Mouse (Mus musculus) mouse trophoblast stem cell (cell line): ENCODE results near the gene Pla1a.

Experiments
- in situ Hi-C, 2 experiments: fragments of 300-500 bp; cut with MseI, MboI; formaldehyde crosslinking; loops; 2 replicates in 1 of 2; 3 replicates in 1 of 2; pipeline ENCODE4 v1.15.1; 2025

Gene Pla1a

DNA sequence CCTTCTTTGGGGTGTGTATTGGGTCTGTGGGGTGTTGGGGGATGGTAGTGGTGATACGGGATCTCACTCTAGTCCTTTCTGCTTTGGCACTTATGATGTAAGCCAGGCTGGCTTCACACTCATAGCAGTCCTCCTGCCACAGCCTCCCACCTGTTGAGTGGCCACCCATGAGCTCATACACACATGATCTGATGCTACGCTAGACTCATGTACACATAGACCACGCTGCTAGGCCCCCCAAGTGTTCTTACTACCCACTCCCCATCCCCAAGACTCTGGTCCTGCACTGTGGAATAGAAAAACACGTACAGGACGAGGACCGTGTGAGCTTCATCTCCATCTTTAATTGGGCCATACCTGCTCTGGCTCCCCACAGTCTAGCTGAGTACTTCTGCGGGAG lies 63.9 kb downstream of the Pla1a start:
- in situ Hi-C loops: no loop called here

DNA sequence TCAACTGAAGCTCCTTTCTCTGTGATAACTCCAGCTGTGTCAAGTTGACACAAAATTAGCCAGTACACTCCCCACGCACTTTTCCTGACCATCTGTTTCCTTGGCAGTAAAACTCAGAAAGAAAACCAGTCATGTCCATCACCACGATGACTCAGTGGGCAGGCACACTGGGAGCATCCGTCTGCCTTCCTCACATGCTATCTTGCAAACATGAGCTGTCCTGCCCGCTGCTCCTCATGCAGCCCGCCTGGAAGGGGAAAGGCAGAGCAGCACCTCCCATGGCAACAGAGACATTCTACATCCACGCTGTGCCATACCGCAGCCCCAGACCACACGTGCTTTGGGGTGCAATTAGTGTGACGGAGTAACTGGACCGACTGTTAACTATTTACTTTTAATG lies 64.6 kb downstream of the Pla1a start:
- in situ Hi-C loops: no loop called here

DNA sequence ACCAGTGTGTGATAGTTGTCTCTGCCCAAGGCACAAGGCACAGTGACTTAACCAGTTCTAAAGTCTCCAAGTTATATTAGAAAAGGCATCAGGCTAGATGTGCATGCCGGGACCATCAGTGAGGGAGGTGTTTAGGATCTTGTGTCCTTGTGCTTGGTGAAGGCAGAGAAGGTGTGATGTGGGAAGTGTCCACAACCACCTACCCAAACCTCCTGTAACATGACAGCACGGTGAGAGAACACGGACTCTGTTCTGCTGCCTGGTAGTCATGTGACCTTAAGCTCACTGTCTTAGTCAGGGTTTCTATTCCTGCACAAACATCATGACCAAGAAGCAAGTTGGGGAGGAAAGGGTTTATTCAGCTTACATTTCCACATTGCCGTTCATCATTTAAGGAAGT lies 66.7 kb downstream of the Pla1a start:
- in situ Hi-C loops: no loop called here

DNA sequence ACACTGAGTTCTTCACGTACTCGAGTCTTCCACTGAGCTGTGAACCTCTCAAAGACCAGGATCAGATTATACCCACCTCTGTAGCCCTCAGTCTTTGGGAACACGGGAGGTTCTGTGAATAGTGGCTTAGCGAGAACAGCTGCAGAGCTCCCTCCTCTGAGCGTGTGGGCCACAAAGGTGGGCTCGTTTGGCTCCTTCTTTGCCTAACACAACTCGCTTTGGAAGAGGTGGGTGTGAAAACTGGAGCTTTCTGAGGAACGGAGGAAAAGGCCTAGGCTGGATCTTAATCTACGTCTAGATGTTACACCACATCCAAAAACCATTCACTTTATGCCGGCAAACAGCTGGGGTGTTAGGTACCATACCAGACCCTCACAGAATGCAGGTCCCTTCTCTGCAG lies 67.6 kb downstream of the Pla1a start:
- in situ Hi-C loops: no loop called here

DNA sequence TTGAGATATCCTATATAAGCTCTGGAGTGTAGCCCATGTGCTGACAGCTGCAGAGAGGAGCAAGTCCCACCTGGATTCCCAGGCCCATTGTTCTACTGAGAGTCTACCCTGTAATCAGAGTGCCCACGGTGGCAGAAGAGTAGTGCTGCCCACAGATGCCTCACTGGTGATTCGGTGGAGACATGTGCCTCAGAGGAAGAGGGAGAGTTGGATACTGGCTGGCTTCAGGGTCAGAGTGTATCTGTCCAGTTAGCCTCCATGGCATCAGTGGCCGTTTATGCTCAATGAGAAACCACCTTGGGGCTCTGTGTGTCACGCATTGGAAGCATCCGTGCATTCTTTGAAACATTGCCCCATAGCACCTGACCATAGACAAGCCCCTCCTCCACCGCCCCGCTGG lies 69.3 kb downstream of the Pla1a start:
- in situ Hi-C loops: no loop called here

DNA sequence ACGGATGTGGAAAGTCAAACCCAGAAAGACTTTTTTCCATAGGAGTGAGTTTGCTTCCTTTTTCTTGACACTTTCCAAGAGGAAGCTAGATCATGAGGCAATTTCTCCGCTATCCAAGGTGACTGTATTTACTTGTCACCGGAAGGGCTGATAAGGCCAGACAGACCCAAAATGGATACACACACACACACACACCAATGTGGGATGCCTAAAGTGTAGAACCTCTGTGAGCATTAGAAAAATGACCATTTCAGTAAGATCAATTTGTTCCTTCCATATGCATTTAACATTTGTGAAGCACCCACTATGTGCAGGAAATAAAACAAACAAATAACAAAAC lies 69.7 kb downstream of the Pla1a start:
- in situ Hi-C loops: no loop called here

DNA sequence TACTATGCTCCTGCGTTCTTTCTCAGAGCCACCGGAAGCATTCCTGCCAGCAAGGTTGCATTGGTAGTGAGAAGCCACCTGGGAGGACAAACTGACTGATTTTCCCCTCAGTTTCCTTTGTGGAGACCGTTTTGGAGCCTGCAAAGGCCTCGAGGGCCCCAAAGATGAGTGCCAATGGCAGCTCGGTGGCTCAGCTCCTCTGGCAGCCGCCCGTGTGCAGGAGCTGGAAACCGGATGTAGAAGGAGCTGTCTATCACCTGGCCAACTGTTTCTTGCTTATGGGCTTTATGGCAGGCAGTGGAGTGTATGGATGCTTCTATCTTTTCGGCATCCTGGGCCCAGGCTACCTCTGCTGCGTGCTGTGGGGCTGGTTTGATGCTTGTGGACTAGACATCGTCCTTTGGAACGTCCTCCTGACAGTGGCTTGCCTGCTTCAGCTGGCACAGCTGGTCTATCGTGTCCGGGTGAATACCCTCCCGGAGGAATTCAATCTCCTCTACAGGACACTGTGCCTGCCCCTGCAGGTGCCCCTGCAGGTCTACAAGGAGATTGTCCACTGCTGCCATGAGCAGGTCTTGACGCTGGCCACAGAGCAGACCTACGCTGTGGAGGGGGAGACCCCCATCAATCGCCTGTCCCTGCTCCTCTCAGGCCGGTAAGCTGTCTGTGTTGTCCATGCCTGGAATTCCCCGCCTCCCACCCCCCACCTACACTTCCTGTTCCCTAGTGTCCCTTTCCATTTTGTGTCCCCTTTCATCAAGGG lies 70.3 kb downstream of the Pla1a start:
- in situ Hi-C loops: no loop called here

DNA sequence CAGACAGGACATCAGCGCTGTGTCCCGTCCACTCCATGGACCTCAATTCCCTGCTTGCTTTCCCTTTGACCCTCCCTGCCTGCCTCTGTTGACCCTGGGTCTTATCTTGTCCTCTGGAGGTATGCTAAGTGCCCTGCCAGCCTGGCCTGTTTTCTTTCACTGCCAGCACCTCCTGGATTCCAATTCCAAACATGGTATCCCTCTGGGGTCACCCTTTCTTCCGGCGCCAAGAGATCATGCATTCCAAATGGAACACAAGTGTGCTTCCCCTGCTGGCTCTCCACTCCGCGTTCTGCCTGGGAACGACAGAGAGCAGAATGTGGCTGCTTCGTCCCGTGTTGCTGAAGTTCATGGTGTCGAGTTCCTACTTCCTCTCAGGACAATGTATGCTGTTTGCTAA lies 71.0 kb downstream of the Pla1a start, which contains the start of gene Popdc2:
Popdc2 (plus strand) TSS at position 277 of the 400 bp plus-strand sequence.
- in situ Hi-C loops: no loop called here

DNA sequence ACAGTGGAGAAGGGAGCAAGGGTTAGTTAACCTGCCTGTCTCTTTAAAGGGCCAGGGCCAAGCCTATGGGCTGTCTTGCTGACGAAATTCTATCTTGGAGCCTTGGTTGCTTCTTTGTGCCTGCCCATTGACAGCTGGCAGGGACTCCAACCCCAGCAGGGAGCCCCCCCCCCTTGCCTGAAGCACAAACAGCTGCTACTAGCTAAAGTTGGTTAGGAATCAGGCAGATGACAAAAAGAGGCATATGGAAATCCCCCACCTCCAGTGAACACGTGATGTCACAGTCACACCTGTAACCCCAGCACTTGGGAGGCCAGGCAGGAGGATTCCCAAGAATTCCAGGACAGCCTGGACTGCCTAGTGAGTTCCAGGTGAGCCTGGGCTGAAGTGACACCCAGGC lies 72.6 kb downstream of the Pla1a start:
- in situ Hi-C loops: no loop called here

DNA sequence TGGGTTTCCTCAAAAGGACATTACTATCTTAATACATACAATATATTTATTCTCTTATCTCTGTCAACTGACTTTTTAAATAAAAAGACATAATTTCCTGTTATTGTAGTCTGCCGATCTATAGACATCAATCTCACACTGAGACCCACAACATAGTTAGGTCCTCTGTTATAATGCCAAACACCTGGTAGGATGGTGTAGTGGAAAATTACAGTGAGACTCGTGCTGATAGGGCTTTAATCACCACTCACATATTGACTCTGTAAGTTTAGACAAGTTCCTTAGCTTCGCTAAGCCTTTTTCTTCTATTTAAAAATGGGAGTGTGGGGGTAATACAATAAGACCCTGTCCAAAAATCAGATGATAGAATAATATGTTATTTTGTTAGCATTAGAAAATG lies 73.1 kb downstream of the Pla1a start:
- in situ Hi-C loops: no loop called here

DNA sequence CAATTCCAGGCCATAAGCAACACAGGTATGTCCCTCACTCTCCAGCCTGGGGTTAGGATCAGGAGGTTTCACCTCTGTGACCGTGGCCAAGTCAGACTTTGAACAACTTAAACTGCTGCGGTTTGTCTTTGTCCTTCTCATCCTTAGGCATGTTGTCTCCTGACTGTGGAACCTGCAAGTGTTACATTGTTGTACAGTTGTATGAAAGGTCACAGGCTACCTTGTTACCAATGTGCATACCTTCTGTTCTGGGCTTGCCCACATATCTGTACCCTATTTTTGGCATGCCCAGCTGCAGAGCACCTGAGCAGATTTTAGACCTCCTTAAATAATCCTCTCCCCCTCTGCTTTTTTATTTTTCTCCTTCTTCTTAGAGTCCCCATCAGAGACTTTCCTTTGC lies 73.7 kb downstream of the Pla1a start:
- in situ Hi-C loops: no loop called here

DNA sequence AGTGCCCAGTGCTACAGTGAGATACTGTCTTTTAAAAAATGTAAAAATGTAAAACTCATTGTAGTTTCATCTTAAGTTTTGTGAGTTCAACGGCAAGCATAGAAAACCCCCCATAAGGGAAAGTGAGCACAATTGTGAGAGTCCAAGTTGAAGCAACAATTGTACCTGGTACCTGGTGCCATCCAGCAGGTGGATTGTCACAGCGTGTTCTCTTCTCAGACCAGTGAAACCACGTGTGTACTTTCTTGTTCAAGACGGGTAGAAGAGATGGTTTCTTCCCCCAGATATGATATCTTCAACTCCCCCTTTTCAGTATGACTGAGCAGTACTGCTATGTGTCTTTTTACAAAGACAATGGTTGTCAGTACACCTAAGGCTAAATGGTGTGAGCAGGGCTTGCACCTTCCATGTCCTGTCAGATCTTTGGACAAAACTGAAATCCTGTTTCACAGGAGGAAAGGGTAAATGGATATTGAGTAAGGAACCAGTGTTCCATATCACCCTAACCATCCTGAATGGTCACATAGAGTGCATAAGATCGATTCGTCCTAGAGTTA lies 74.6 kb downstream of the Pla1a start:
- in situ Hi-C loops: no loop called here

DNA sequence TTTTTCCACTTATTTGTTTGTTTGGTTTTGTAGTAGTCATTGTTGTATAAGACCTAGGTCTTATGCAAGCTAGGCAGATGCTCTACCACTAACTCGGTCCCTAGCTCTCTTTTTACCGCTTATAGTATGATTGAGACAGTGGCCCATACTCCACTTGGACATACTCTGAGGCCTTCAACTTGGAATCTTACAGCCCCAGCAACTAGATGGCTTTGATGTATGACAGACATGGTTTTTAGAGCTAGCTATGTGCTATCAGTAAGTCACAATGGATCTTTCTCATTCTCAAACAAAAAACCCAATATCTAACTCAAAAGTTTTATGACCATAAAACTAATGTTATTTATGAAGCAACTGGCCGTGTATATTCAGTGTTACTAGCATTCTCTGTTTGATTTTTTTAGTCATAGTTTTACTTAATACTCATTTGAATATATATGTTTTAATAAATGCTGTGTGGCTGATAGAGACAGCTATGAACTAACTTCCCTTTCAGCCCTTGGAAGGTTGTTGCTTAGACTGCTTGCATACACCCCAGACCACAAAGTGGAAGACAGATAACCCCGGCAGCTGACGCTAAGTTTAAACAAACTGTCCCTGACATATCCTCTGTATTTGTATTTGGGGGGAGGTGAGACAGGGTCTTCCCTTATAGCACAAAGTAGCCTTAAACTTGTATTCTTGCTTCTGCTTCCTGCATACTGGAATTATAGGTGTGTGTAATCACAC lies 78.6 kb downstream of the Pla1a start:
- in situ Hi-C loops: no loop called here

DNA sequence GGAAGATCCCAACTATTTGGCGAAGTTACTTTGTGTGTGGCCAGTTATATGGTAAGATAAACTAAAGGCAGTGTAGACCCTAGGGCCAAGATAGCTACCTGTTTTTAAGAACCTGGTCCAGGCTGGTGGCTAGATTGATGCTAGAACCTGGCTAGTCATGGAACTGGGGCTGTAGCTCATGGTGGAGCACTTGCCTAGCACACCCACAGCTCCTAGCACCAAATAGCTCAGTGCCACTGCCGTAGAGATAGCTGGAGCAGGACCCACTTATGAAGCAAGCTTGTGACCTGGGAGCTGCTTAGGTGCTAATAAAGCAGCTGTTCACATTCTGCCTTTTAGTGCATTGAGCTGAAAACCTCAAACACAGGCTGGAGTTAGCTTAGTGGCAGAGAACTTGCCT lies 79.3 kb downstream of the Pla1a start:
- in situ Hi-C loops: no loop called here

DNA sequence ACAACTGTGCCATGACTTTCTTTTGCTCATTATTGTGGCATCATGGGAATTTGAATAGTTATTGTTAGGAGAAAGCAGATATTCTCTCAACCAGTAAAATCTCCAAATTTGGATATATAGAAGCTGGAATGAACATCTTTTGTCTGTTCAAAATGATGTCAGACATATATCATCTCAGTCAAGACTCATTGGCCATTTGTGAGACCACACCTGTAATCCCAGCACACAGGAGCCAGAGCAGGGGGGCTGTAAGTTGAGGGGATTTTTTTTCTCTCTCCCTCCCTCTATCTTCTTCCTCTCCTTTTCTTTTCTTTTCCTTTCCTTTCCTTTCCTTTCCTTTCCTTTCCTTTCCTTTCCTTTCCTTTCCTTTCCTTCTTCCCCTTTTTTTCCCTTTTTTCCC lies 80.1 kb downstream of the Pla1a start:
- in situ Hi-C loops: no loop called here

DNA sequence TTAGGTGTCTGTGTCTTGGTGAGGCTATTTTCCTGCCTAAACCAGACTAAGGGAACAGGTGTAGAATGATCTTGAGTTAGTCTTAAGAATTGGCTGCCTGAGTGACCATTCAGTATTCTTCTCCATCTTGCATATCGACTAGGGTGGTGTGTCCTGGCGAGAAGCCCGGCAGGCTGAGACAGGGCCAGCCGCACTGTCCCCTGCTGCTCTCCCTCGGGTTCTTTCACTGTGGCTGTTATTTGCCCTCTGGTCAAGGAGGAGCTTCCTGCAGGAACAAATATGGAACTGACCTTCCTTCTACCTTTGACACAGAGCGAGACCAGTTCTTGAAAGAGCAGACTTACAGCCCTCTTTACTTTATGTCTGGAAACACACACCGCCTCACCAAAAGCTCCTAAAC lies 80.9 kb downstream of the Pla1a start:
- in situ Hi-C loops: no loop called here

DNA sequence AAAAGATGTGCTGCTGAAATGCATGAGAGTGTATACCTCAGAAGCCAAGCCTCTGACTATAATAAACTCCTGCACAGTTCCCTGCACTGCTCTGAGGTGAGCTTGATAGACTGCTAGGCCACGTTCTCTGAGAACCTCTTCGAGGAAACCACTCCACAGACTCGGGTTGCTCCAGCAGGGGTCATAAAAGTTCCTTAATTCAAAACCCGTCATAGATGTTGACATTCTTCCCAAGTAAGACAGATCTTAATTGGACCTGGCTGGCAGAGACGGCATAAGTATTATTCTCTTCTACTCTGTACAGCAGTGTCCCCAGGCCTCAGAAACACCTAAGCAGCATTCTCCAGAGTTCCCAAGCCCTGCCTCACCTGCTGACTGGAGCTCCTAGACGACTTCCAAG lies 82.0 kb downstream of the Pla1a start:
- in situ Hi-C loops: no loop called here

DNA sequence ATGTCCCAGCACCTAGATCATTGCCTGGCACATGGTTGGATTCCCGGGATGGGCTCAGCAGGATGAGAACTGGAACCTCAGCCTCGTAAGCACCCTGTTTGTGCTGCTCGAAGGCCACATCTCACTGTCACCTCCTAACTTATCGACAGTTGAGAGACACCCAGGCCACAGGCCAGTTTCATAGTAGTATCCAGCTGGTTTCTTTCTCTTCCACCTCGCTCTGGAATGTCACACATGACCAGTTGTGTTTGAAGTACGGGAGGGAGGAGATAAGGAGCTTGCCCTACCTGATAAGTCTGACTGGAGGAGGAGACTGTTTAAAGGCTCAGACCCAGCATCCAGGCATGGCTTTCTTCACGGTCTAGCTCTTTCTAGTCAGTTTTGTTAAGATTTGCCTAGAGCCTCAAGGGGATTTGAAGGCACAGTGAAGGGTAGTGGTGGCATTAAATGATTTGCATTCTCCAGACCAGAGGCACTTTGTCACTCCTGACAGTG lies 82.5 kb downstream of the Pla1a start:
- in situ Hi-C loops: no loop called here

DNA sequence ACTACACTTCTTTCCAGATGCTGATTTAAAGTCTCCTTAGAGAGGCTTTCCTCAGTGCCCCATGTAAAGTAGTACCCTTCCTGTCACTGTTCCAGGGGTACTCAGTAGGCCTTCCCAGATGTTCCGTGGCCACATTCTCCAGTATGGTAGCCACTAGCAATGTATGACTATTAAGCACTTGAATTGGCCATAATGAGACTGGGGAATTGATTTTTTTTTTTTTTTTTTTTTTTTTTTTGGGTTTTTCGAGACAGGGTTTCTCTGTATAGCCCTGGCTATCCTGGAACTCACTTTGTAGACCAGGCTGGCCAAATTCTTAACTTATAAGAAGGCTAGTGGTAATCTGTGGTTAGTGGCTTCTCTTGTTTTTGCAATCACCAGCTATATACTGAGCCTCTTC lies 83.1 kb downstream of the Pla1a start:
- in situ Hi-C loops: loop anchor here (5.0 to 10.0 kb wide), 2 partner anchors 135 to 137 kb away; no protein-coding TSS in a partner anchor

DNA sequence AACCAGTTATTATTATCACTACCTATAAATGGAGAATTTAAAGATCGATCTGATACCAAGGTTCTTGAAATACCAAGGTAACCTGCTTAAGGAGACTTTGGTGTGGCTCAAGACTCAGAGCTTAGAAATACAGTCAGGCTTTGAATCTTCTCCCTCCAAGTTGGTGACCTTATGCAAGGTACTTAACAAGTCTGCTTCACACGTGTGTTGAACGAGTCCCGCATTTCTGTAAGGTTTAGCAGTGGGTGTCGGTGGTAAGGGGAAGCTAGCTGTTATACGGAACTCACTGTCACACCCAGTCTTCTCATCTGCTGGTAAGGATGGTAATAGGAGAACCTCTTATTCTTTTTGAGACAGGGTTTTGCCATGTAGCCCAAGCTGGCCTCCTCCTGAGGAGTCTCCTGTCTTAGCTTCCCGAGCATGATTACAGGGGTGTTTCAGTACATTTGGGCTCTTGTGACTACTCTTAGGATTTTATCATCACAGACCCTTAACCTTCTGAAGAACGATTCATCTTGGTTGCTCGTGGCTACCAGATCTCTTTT lies 84.7 kb downstream of the Pla1a start:
- in situ Hi-C loops: loop anchor here (5.0 to 10.0 kb wide), 2 partner anchors 137 to 139 kb away; no protein-coding TSS in a partner anchor

DNA sequence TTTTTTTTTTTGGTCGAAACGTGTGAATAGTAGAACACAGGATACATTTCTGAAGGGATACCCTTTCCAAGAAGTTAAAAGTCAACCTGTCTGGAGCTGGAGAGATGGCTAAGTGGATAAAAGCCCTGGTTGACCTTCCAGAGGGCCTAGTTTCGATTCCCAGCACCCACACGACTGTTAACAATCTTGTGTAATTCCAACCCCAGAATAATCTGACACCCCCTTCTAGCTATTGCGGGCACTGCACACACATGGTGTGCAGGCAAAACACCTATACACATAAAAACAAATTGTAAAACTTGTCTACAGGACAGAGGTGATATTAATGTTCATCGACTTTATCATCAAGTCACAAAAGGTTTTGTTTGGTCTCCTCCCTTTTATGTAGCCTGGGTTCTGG lies 85.4 kb downstream of the Pla1a start:
- in situ Hi-C loops: loop anchor here (5.0 to 10.0 kb wide), 2 partner anchors 137 to 140 kb away; no protein-coding TSS in a partner anchor
